ENCODE assay signal across 25 mouse cellular contexts in genomic region chrX:142501094-142501493, GRCm38 (mm10).
"Had no signal": no experiment of that assay in that cellular context is flagged by ENCODE, and none has a peak within 500 bp of the region (broad histone marks: within the 10 kb centered on the region; RNA-seq: fewer than 3 reads in every experiment).

No protein-coding gene starts in this region.

- H3K4me1 ChIP-seq: heart, embryonic 10.5 days; heart, embryonic 12.5 days; hindbrain, embryonic 10.5 days; hindbrain, embryonic 12.5 days; intestine, embryonic 15.5 days; kidney, embryonic 15.5 days; limb, embryonic 10.5 days; limb, embryonic 12.5 days had no signal

- H3K36me3 ChIP-seq: heart, embryonic 10.5 days; heart, embryonic 12.5 days; hindbrain, embryonic 10.5 days; hindbrain, embryonic 12.5 days; intestine, embryonic 15.5 days; kidney, embryonic 15.5 days; limb, embryonic 10.5 days; limb, embryonic 12.5 days had no signal

- H3K9ac ChIP-seq: heart, embryonic 12.5 days; hindbrain, embryonic 12.5 days; hindbrain, embryonic 14.5 days; intestine, embryonic 15.5 days; kidney, embryonic 15.5 days; limb, embryonic 12.5 days had no signal

- H3K4me3 ChIP-seq: gastrocnemius, adult 2 months; heart, embryonic 10.5 days; heart, embryonic 12.5 days; hindbrain, embryonic 10.5 days; hindbrain, embryonic 12.5 days; intestine, embryonic 15.5 days; kidney, embryonic 15.5 days; layer of hippocampus, adult 2 months; left cerebral cortex, adult 2 months; limb, embryonic 10.5 days; limb, embryonic 12.5 days had no signal

- DNase-seq: gastrocnemius, adult 2 months; gastrocnemius, postnatal 10 days; gastrocnemius, postnatal 25 days; heart, adult 18-20 months; heart, postnatal 10 days; heart, postnatal 4 days; kidney, adult 8-10 months; kidney, postnatal 10 days; kidney, postnatal 36 days had no signal

- H3K27me3 ChIP-seq: heart, embryonic 12.5 days; intestine, embryonic 15.5 days had no signal

- H3K4me2 ChIP-seq: heart, embryonic 12.5 days; hindbrain, embryonic 12.5 days; hindbrain, embryonic 14.5 days; intestine, embryonic 15.5 days; kidney, embryonic 15.5 days; limb, embryonic 12.5 days; liver, embryonic 11.5 days had no signal

- H3K27ac ChIP-seq: gastrocnemius, adult 2 months; heart, embryonic 10.5 days; hindbrain, embryonic 10.5 days; hindbrain, embryonic 12.5 days; hindbrain, embryonic 14.5 days; intestine, embryonic 15.5 days; kidney, embryonic 15.5 days; layer of hippocampus, adult 2 months; left cerebral cortex, adult 2 months; limb, embryonic 10.5 days; limb, embryonic 12.5 days had no signal

- ATAC-seq: forebrain, embryonic 16.5 days; hindbrain, embryonic 16.5 days; inflammation-experienced regulatory T-cells, adult 6 months; intestine, embryonic 15.5 days; intestine, postnatal 0 days had no signal

- H3K9me3 ChIP-seq: heart, embryonic 10.5 days; heart, embryonic 12.5 days; hindbrain, embryonic 10.5 days; hindbrain, embryonic 12.5 days; intestine, embryonic 15.5 days; kidney, embryonic 15.5 days; limb, embryonic 10.5 days; limb, embryonic 12.5 days had no signal
